Mouse (Mus musculus): Measurements from ENCODE around the gene Gdpd5. TPM values are rescaled to one million over a fixed set of nuclear protein-coding genes. Genes with fewer than 3 reads are reported as not detected.

Gdpd5 gene
- total and polyA plus RNA-seq, 2 experiments: 0.28 to 1.7 TPM

GRCm38 (mm10) chr7:99465811-99466210 lies 84.6 kb downstream of the Gdpd5 start, which contains the start of gene Klhl35:
TSS of gene Klhl35 (plus strand) at chr7:99466004.
- H3K9ac ChIP-seq (ENCODE audit: low read depth, low read length): no peak within 1 kb of the TSS
- H3K4me3 ChIP-seq (ENCODE audit: insufficient read depth, low read depth, low read length): no peak within 1 kb of the TSS
- WGBS: 55% methylated on average over 8 of the region's 8 CpGs
- peaks cover 8% of the 10 kb centered on the region for H3K27me3 ChIP-seq (ENCODE audit: control insufficient read depth, insufficient read depth, low read length)
- no peaks in the 10 kb centered on the region for H3K36me3 ChIP-seq (ENCODE audit: control insufficient read depth, insufficient read depth, low read length)
- peaks cover 3% of the 10 kb centered on the region for H3K4me1 ChIP-seq (ENCODE audit: control insufficient read depth, insufficient read depth, low read length)
- DNase-seq (ENCODE audit: extremely low read depth, low read depth, low spot score): no peak
- H3K27ac ChIP-seq (replicated peaks; ENCODE audit: insufficient read depth, low read depth, low read length): no peak within 1 kb of the TSS
- no peak for TF ChIP-seq CTCF (IDR thresholded peaks at IDR 0.05; ENCODE audit: low read depth, low read length)
- TF ChIP-seq POLR2A (IDR thresholded peaks at IDR 0.05; ENCODE audit: extremely low read depth, insufficient read depth, low read length): no peak
- H3K79me2 ChIP-seq (ENCODE audit: control insufficient read depth, insufficient read depth, low read length): no peaks in the 10 kb centered on the region

GRCm38 (mm10) chr7:99467916-99468282 lies 86.7 kb downstream of the Gdpd5 start:
- DNase-seq (ENCODE audit: extremely low read depth, low read depth, low spot score): no peak
- WGBS: 34% methylated on average over 11 of the region's 11 CpGs
- Histone ChIP-seq H3K4me3 (ENCODE audit: insufficient read depth, low read depth, low read length) (peak overlapping the region; percentile 63), H3K36me3 (ENCODE audit: control insufficient read depth, insufficient read depth, low read length) (no peaks in the 10 kb centered on the region), H3K79me2 (ENCODE audit: control insufficient read depth, insufficient read depth, low read length) (no peaks in the 10 kb centered on the region), H3K27ac (replicated peaks; ENCODE audit: insufficient read depth, low read depth, low read length) (0 out of 2 replicates have a peak overlapping the region, but pooled peaks have one; percentile 6), H3K9ac (ENCODE audit: low read depth, low read length) (peak overlapping the region; percentile 74), H3K27me3 (ENCODE audit: control insufficient read depth, insufficient read depth, low read length) (peaks cover 8% of the 10 kb centered on the region), H3K4me1 (ENCODE audit: control insufficient read depth, insufficient read depth, low read length) (peaks cover 3% of the 10 kb centered on the region)
- no peak for TF ChIP-seq CTCF (IDR thresholded peaks at IDR 0.05; ENCODE audit: low read depth, low read length)
- TF ChIP-seq POLR2A (IDR thresholded peaks at IDR 0.05; ENCODE audit: extremely low read depth, insufficient read depth, low read length): no peak

- WGBS: 4% methylated on average over 144 of the region's 145 CpGs
- Histone ChIP-seq H3K27me3 (ENCODE audit: control insufficient read depth, insufficient read depth, low read length) (peaks cover 8% of the 10 kb centered on the region), H3K4me1 (ENCODE audit: control insufficient read depth, insufficient read depth, low read length) (peaks cover 3% of the 10 kb centered on the region), H3K4me3 (ENCODE audit: insufficient read depth, low read depth, low read length) (peak overlapping the region; percentile 63), H3K27ac (replicated peaks; ENCODE audit: insufficient read depth, low read depth, low read length) (peak overlapping the region; percentile 46; the same call in 1 of the 2 replicates), H3K79me2 (ENCODE audit: control insufficient read depth, insufficient read depth, low read length) (no peaks in the 10 kb centered on the region), H3K9ac (ENCODE audit: low read depth, low read length) (peak overlapping the region; percentile 74), H3K36me3 (ENCODE audit: control insufficient read depth, insufficient read depth, low read length) (no peaks in the 10 kb centered on the region)
- no peak for DNase-seq (ENCODE audit: extremely low read depth, low read depth, low spot score)
- no peak for TF ChIP-seq POLR2A (IDR thresholded peaks at IDR 0.05; ENCODE audit: extremely low read depth, insufficient read depth, low read length)
- TF ChIP-seq CTCF (IDR thresholded peaks at IDR 0.05; ENCODE audit: low read depth, low read length): peak; percentile 25; the same call in 1 of the 2 replicates
Observed at GRCm38 (mm10) chr7:99468283-99469132, 87.3 kb downstream of the Gdpd5 start.

GRCm38 (mm10) chr7:99469680-99470405 lies 88.6 kb downstream of the Gdpd5 start:
- DNase-seq (ENCODE audit: extremely low read depth, low read depth, low spot score): peak; percentile 15

GRCm38 (mm10) chr7:99471578-99471977 lies 90.4 kb downstream of the Gdpd5 start:
- H3K79me2 ChIP-seq (ENCODE audit: control insufficient read depth, insufficient read depth, low read length): no peaks in the 10 kb centered on the region
- 80% methylated on average over 18 of the region's 18 CpGs for WGBS
- H3K4me1 ChIP-seq (ENCODE audit: control insufficient read depth, insufficient read depth, low read length): peaks cover 3% of the 10 kb centered on the region
- H3K27me3 ChIP-seq (ENCODE audit: control insufficient read depth, insufficient read depth, low read length): peaks cover 8% of the 10 kb centered on the region
- H3K36me3 ChIP-seq (ENCODE audit: control insufficient read depth, insufficient read depth, low read length): no peaks in the 10 kb centered on the region
- H3K4me3 ChIP-seq (ENCODE audit: insufficient read depth, low read depth, low read length): no peak overlapping the region
- no peak overlapping the region for H3K27ac ChIP-seq (replicated peaks; ENCODE audit: insufficient read depth, low read depth, low read length)
- DNase-seq (ENCODE audit: extremely low read depth, low read depth, low spot score): no peak
- H3K9ac ChIP-seq (ENCODE audit: low read depth, low read length): no peak overlapping the region
- TF ChIP-seq CTCF (IDR thresholded peaks at IDR 0.05; ENCODE audit: low read depth, low read length) (no peak), POLR2A (IDR thresholded peaks at IDR 0.05; ENCODE audit: extremely low read depth, insufficient read depth, low read length) (no peak)

More at GRCm38 (mm10) chr7:99469680-99470405, 88.6 kb downstream of the Gdpd5 start:
- H3K36me3 ChIP-seq (ENCODE audit: control insufficient read depth, insufficient read depth, low read length): no peaks in the 10 kb centered on the region
- no peaks in the 10 kb centered on the region for H3K79me2 ChIP-seq (ENCODE audit: control insufficient read depth, insufficient read depth, low read length)
- H3K27me3 ChIP-seq (ENCODE audit: control insufficient read depth, insufficient read depth, low read length): peaks cover 8% of the 10 kb centered on the region
- WGBS: 85% methylated on average over 17 of the region's 17 CpGs
- H3K4me3 ChIP-seq (ENCODE audit: insufficient read depth, low read depth, low read length): no peak overlapping the region
- no peak overlapping the region for H3K27ac ChIP-seq (replicated peaks; ENCODE audit: insufficient read depth, low read depth, low read length)
- peaks cover 3% of the 10 kb centered on the region for H3K4me1 ChIP-seq (ENCODE audit: control insufficient read depth, insufficient read depth, low read length)
- H3K9ac ChIP-seq (ENCODE audit: low read depth, low read length): no peak overlapping the region
- TF ChIP-seq POLR2A (IDR thresholded peaks at IDR 0.05; ENCODE audit: extremely low read depth, insufficient read depth, low read length): no peak
- no peak for TF ChIP-seq CTCF (IDR thresholded peaks at IDR 0.05; ENCODE audit: low read depth, low read length)
